Mouse (Mus musculus): ENCODE data around the gene Adamts2.

The Adamts2 gene

GRCm38 (mm10) chr11:50624239-50624638, 22.4 kb downstream of the Adamts2 start:
- DNase-seq, result no peak

- no peak for DNase-seq
Measured at GRCm38 (mm10) chr11:50624720-50625119, 22.8 kb downstream of the Adamts2 start.

- no peak for DNase-seq
Measured at GRCm38 (mm10) chr11:50628915-50629314, 27.0 kb downstream of the Adamts2 start.

GRCm38 (mm10) chr11:50630462-50630861, 28.6 kb downstream of the Adamts2 start:
- DNase-seq, result no peak

- DNase-seq, result peak; percentile 85
Measured at GRCm38 (mm10) chr11:50632270-50632669, 30.4 kb downstream of the Adamts2 start.

- no peak for DNase-seq
Measured at GRCm38 (mm10) chr11:50635051-50635590, 33.2 kb downstream of the Adamts2 start.

DNA sequence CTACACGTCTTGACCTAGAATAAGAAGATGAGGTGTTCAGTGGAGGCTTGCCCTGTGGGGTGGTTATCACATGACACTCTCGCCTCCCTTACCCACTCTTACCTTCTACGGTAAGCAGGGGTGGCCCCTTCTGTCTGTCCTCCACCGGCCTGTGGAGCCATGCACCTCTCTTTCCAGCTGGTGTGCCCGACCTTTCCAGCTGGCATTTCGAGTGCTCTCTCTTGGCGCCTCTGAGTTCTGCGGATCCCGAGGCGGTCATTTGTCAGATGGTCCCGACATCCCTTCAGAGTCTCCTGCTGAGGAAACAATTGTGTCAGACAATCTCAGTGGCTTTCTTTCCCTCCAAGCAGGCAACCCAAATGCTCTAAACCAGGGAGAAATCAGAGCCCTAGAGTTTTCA, 35.1 kb downstream of the Adamts2 start:
- DNase-seq, result peak; percentile 80

- DNase-seq, result peak; percentile 73
Measured at GRCm38 (mm10) chr11:50638197-50638867, 36.4 kb downstream of the Adamts2 start.

DNA sequence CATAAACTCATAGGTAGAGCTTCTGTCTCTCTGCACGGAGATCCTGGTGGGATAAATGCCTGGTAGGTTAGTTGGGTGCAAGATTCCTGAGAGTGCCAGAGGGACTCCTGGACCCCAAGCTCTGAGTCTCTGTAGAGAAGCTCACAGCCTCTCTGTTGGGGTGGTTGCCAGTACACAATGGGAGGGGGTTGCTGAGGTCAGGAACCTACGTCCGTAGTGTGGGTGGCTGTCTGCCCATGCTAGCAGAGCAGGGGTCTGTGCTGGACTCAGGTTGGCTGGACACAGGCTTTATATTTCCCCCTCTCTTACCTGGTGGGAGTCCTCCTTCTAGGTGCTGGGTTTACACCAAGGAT, 37.0 kb downstream of the Adamts2 start:
- DNase-seq, result no peak

DNA sequence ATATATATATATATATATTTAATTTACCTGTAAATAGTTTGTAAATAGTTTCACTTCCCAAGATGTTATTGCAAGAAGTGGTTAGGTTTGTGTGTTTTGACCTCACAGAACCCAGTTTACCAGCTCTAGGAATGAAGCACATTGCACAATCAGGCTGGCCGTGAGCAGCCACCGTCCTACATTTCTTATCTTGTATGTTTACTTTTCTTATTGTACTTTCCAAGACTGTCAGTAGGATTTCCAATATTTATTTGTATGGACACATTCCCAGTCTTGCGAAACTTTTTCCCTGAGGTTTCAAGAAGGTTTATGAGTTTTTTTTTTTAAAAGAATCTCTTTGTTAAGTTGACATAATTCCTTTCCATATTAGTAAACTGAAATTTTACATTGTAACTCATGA, 40.7 kb downstream of the Adamts2 start:
- DNase-seq, result no peak

DNA sequence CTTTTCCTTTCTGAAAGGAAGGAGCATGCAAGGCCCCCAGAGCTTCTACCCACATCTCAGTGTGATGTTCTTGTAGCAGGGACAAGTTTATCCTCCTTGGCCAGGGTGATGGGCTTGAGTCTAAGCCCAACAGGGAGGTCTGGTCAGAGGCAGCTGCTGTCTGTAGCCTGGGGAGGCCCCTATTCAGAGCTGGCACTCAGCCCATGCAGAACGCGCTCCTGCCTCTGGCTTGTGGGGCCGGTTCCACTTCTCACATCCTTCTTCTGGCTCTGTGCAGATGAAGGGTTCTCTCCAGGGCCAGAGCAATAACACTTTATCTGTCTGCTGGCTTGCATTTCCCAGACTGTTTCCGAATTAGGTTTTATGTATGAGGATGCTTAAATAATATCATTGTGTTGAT, 44.3 kb downstream of the Adamts2 start:
- DNase-seq, result no peak

DNA sequence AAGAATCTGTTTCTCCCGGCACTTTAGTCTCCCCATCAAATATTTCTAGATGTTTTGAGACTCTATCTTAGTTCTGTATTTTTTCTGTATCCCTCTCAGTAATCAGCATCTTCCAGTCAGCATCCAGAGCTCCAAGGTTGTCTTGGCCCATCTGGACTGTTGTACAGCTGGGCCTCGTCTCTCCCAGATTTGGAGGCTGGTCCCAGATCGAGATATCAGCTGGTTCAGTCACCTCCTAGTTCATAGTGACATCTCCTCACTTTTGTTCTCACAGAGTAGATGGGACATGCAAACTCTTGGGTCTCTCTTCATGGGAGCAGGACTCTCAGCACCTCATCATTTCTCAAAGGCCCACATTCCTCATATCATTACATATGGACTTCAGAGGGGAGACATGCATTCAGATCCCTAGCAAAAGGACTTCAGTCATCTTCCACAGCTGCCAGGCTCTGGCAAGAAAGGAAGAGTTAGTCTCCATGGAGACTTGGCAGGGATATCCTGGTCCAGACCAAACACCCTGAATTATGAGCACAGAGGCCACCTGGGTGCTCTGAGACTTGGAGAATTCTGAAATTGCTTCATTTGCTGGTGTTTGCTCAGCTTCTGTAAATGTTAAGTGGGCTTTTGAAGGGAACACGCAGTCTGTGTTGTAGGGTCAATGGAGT, 46.4 kb downstream of the Adamts2 start:
- no peak for DNase-seq

GRCm38 (mm10) chr11:50650037-50650436, 48.2 kb downstream of the Adamts2 start:
- DNase-seq, result no peak

GRCm38 (mm10) chr11:50653746-50654431, 52.0 kb downstream of the Adamts2 start:
- no peak for DNase-seq

- DNase-seq, result no peak
Measured at GRCm38 (mm10) chr11:50658826-50659225, 56.9 kb downstream of the Adamts2 start.

- no peak for DNase-seq
Measured at GRCm38 (mm10) chr11:50662176-50662575, 60.3 kb downstream of the Adamts2 start.

GRCm38 (mm10) chr11:50664826-50665225, 62.9 kb downstream of the Adamts2 start:
- no peak for DNase-seq

GRCm38 (mm10) chr11:50669542-50670362, 67.9 kb downstream of the Adamts2 start:
- peak; percentile 92 for DNase-seq

DNA sequence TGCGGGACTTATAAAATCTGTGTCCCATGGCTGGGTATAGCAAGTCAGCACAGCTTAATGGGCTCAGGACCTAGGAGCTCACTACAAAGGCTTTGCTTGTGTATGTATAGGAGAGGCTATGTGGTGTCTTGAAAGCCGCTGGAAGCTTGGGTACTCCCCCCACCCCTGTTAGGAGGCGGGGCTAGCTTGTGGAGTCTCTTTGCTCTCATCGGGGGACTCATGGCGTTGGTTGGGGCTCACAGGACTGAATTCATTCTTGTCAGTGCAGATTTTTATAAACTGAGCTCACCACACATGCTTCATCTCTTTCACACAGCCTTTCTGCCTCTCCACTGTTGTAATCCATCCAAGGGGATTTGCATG, 68.5 kb downstream of the Adamts2 start:
- no peak for DNase-seq

- no peak for DNase-seq
Measured at GRCm38 (mm10) chr11:50670881-50671280, 69.0 kb downstream of the Adamts2 start.

GRCm38 (mm10) chr11:50671376-50671775, 69.5 kb downstream of the Adamts2 start:
- DNase-seq, result no peak

DNA sequence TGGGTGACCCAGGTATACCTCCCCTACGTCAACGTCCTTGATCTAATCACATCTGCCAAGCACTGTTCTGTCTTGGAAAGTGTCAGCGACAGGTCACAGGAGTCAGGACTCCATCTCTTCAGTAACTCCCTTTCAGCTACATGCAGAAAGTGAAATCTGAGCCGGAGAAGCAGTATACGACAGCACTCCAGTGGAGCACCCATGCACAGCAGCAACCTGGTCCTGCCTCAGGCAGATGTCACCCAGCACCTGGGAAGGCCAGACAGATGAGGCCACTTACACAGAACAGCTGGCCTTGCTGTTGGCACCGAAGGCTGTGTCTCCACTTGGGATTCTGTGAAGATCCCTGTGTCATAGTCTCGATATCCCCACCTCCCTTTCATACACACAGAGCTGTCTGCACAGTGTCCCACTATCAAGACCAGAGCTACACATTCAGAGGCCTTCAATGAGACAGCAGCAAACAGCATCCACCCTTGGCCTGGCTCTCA, 70.0 kb downstream of the Adamts2 start:
- no peak for DNase-seq

GRCm38 (mm10) chr11:50672866-50673265, 71.0 kb downstream of the Adamts2 start:
- DNase-seq, result peak; percentile 86

All from cerebellum, adult 9-10 months (tissue).